Mouse (Mus musculus) monocyte, adult 2 months (primary cell): ENCODE measurements around the gene Lypd6b.

Source experiments
- DNase-seq, 2 experiments: peaks; one replicate each; pipeline ENCODE4 v3.0.0; 2022; ENCODE audit warnings: low spot score in 2 of 2, low read depth in 1 of 2

The Lypd6b gene

GRCm38 (mm10) chr2:49817151-49817550 lies 29.7 kb downstream of the Lypd6b start:
- no peak for DNase-seq

- no peak for DNase-seq
Observed at GRCm38 (mm10) chr2:49818126-49818525, 30.6 kb downstream of the Lypd6b start.

GRCm38 (mm10) chr2:49822312-49822711 lies 34.8 kb downstream of the Lypd6b start:
- no peak for DNase-seq

GRCm38 (mm10) chr2:49825588-49825987 lies 38.1 kb downstream of the Lypd6b start:
- no peak for DNase-seq

GRCm38 (mm10) chr2:49827756-49828155 lies 40.3 kb downstream of the Lypd6b start:
- no peak for DNase-seq

GRCm38 (mm10) chr2:49830369-49830768 lies 42.9 kb downstream of the Lypd6b start:
- no peak for DNase-seq

GRCm38 (mm10) chr2:49832277-49832803 lies 44.9 kb downstream of the Lypd6b start:
- DNase-seq = no peak

- DNase-seq = no peak
Observed at GRCm38 (mm10) chr2:49837454-49838059, 50.1 kb downstream of the Lypd6b start.

GRCm38 (mm10) chr2:49838611-49839010 lies 51.1 kb downstream of the Lypd6b start:
- no peak for DNase-seq

- DNase-seq = no peak
Observed at GRCm38 (mm10) chr2:49840573-49840972, 53.1 kb downstream of the Lypd6b start.

- DNase-seq = no peak
Observed at GRCm38 (mm10) chr2:49841089-49841488, 53.6 kb downstream of the Lypd6b start.

GRCm38 (mm10) chr2:49845104-49845503 lies 57.6 kb downstream of the Lypd6b start:
- no peak for DNase-seq

- DNase-seq = no peak
Observed at GRCm38 (mm10) chr2:49846097-49846496, 58.6 kb downstream of the Lypd6b start.

- no peak for DNase-seq
Observed at GRCm38 (mm10) chr2:49846880-49847279, 59.4 kb downstream of the Lypd6b start.

GRCm38 (mm10) chr2:49847831-49848230 lies 60.3 kb downstream of the Lypd6b start:
- no peak for DNase-seq

GRCm38 (mm10) chr2:49849771-49850170 lies 62.3 kb downstream of the Lypd6b start:
- DNase-seq = no peak

GRCm38 (mm10) chr2:49851977-49852376 lies 64.5 kb downstream of the Lypd6b start:
- DNase-seq = no peak

GRCm38 (mm10) chr2:49856161-49856564 lies 68.7 kb downstream of the Lypd6b start:
- DNase-seq = no peak

GRCm38 (mm10) chr2:49856584-49856983 lies 69.1 kb downstream of the Lypd6b start:
- DNase-seq = no peak

GRCm38 (mm10) chr2:49860219-49860962 lies 72.9 kb downstream of the Lypd6b start:
- no peak for DNase-seq

GRCm38 (mm10) chr2:49860969-49861592 lies 73.6 kb downstream of the Lypd6b start:
- no peak for DNase-seq

- no peak for DNase-seq
Observed at GRCm38 (mm10) chr2:49861658-49862057, 74.2 kb downstream of the Lypd6b start.
